Mouse (Mus musculus): Measurements from ENCODE around the gene Xirp1.
"Not testable (repeated sequence)": the region's sequence is repeated elsewhere in the genome, so short reads cannot be mapped to it uniquely, and the experiment has no call there.

- TF ChIP-seq POLR2A (IDR thresholded peaks at IDR 0.05; ENCODE audit: control insufficient read depth, low read depth, low read length); CTCF (IDR thresholded peaks at IDR 0.05; ENCODE audit: control insufficient read depth, insufficient read depth, insufficient replicate concordance, low read depth, low read length): not testable (repeated sequence)
Observed at GRCm38 (mm10) chr9:120012161-120012560, 11.2 kb downstream of the Xirp1 start.

Measured in testis, adult 2 months (tissue).